Mouse (Mus musculus): Measurements from ENCODE around the gene Spn. TPM values are rescaled to one million over a fixed set of nuclear protein-coding genes. Genes with fewer than 3 reads are reported as not detected.
"Not testable (repeated sequence)": the region's sequence is repeated elsewhere in the genome, so short reads cannot be mapped to it uniquely, and the experiment has no call there.

Spn gene
- polyA plus RNA-seq, 1 experiment, result 36.3 TPM

GRCm38 (mm10) chr7:127098950-127099349 is 38.7 kb downstream of the Spn start:
- 0 out of 2 replicates have a peak, but pooled peaks cover 4% of the 10 kb centered on the region for H3K4me1 ChIP-seq (ENCODE audit: control insufficient read depth, insufficient read depth, low read length)
- no peak overlapping the region for H3K4me3 ChIP-seq (ENCODE audit: insufficient read depth, low read length)
- TF ChIP-seq CTCF (IDR thresholded peaks at IDR 0.05; ENCODE audit: low read depth, low read length), result no peak
- no peak overlapping the region for H3K27ac ChIP-seq (ENCODE audit: insufficient read depth, low read depth, low read length)

GRCm38 (mm10) chr7:127098521-127098920 is 39.1 kb downstream of the Spn start:
- no peak for TF ChIP-seq POLR2A (IDR thresholded peaks at IDR 0.05; ENCODE audit: borderline replicate concordance, low read depth, low read length)
- no peak for TF ChIP-seq CTCF (IDR thresholded peaks at IDR 0.05; ENCODE audit: low read depth, low read length)
- Histone ChIP-seq H3K27ac (ENCODE audit: insufficient read depth, low read depth, low read length) (no peak overlapping the region), H3K4me3 (ENCODE audit: insufficient read depth, low read length) (no peak overlapping the region), H3K4me1 (ENCODE audit: control insufficient read depth, insufficient read depth, low read length) (peaks cover 6% of the 10 kb centered on the region)

- Histone ChIP-seq H3K4me1 (ENCODE audit: control insufficient read depth, insufficient read depth, low read length) (peaks cover 21% of the 10 kb centered on the region), H3K27ac (ENCODE audit: insufficient read depth, low read depth, low read length) (no peak overlapping the region), H3K4me3 (ENCODE audit: insufficient read depth, low read length) (no peak overlapping the region)
- TF ChIP-seq CTCF (IDR thresholded peaks at IDR 0.05; ENCODE audit: low read depth, low read length) (no peak), POLR2A (IDR thresholded peaks at IDR 0.05; ENCODE audit: borderline replicate concordance, low read depth, low read length) (no peak)
These were observed 41.2 kb downstream of the Spn start for GRCm38 (mm10) chr7:127096456-127096855.

- Histone ChIP-seq H3K4me3 (ENCODE audit: insufficient read depth, low read length) (no peak overlapping the region), H3K27ac (ENCODE audit: insufficient read depth, low read depth, low read length) (no peak overlapping the region), H3K4me1 (ENCODE audit: control insufficient read depth, insufficient read depth, low read length) (peaks cover 32% of the 10 kb centered on the region)
- no peak for TF ChIP-seq POLR2A (IDR thresholded peaks at IDR 0.05; ENCODE audit: borderline replicate concordance, low read depth, low read length)
- no peak for TF ChIP-seq CTCF (IDR thresholded peaks at IDR 0.05; ENCODE audit: low read depth, low read length)
These were observed 43.7 kb downstream of the Spn start for GRCm38 (mm10) chr7:127093914-127094313.

- TF ChIP-seq POLR2A (IDR thresholded peaks at IDR 0.05; ENCODE audit: borderline replicate concordance, low read depth, low read length), result no peak
- no peak for TF ChIP-seq CTCF (IDR thresholded peaks at IDR 0.05; ENCODE audit: low read depth, low read length)
- Histone ChIP-seq H3K27ac (ENCODE audit: insufficient read depth, low read depth, low read length) (peak within 1 kb of the TSS; percentile 72), H3K4me3 (ENCODE audit: insufficient read depth, low read length) (peak within 1 kb of the TSS; percentile 90), H3K4me1 (ENCODE audit: control insufficient read depth, insufficient read depth, low read length) (peaks cover 36% of the 10 kb centered on the region)
These were observed 46.3 kb downstream of the Spn start, which contains the start of gene AI467606 for GRCm38 (mm10) chr7:127091114-127091896. Gene AI467606 (plus strand): TSS chr7:127091359.

- TF ChIP-seq CTCF (IDR thresholded peaks at IDR 0.05; ENCODE audit: low read depth, low read length), result no peak
- TF ChIP-seq POLR2A (IDR thresholded peaks at IDR 0.05; ENCODE audit: borderline replicate concordance, low read depth, low read length), result no peak
- Histone ChIP-seq H3K27ac (ENCODE audit: insufficient read depth, low read depth, low read length) (peak overlapping the region; percentile 69), H3K4me3 (ENCODE audit: insufficient read depth, low read length) (peak overlapping the region; percentile 90), H3K4me1 (ENCODE audit: control insufficient read depth, insufficient read depth, low read length) (peaks cover 36% of the 10 kb centered on the region)
These were observed 47.2 kb downstream of the Spn start for GRCm38 (mm10) chr7:127090154-127091113.

- Histone ChIP-seq H3K4me3 (ENCODE audit: insufficient read depth, low read length) (no peak overlapping the region), H3K4me1 (ENCODE audit: control insufficient read depth, insufficient read depth, low read length) (peaks cover 36% of the 10 kb centered on the region), H3K27ac (ENCODE audit: insufficient read depth, low read depth, low read length) (no peak overlapping the region)
- TF ChIP-seq POLR2A (IDR thresholded peaks at IDR 0.05; ENCODE audit: borderline replicate concordance, low read depth, low read length) (no peak), CTCF (IDR thresholded peaks at IDR 0.05; ENCODE audit: low read depth, low read length) (no peak)
These were observed 48.5 kb downstream of the Spn start for GRCm38 (mm10) chr7:127088901-127089845.

GRCm38 (mm10) chr7:127088083-127088482 is 49.5 kb downstream of the Spn start:
- TF ChIP-seq CTCF (IDR thresholded peaks at IDR 0.05; ENCODE audit: low read depth, low read length) (no peak), POLR2A (IDR thresholded peaks at IDR 0.05; ENCODE audit: borderline replicate concordance, low read depth, low read length) (no peak)
- Histone ChIP-seq H3K27ac (ENCODE audit: insufficient read depth, low read depth, low read length) (no peak overlapping the region), H3K4me3 (ENCODE audit: insufficient read depth, low read length) (no peak overlapping the region), H3K4me1 (ENCODE audit: control insufficient read depth, insufficient read depth, low read length) (peaks cover 30% of the 10 kb centered on the region)

GRCm38 (mm10) chr7:127087278-127088010 is 50.2 kb downstream of the Spn start, which contains the start of gene Zg16:
Gene Zg16 (minus strand): TSS chr7:127087328.
- peaks cover 30% of the 10 kb centered on the region for H3K4me1 ChIP-seq (ENCODE audit: control insufficient read depth, insufficient read depth, low read length)
- not testable (repeated sequence) for H3K4me3 ChIP-seq (ENCODE audit: insufficient read depth, low read length); H3K27ac ChIP-seq (ENCODE audit: insufficient read depth, low read depth, low read length)

GRCm38 (mm10) chr7:127085751-127086150 is 51.9 kb downstream of the Spn start:
- not testable (repeated sequence) for H3K27ac ChIP-seq (ENCODE audit: insufficient read depth, low read depth, low read length); H3K4me3 ChIP-seq (ENCODE audit: insufficient read depth, low read length)
- H3K4me1 ChIP-seq (ENCODE audit: control insufficient read depth, insufficient read depth, low read length), result peaks cover 41% of the 10 kb centered on the region

Measured in bone marrow macrophage, adult 2 months (primary cell).